Mouse (Mus musculus): ENCODE data around the gene Dicer1. TPM values are rescaled to one million over a fixed set of nuclear protein-coding genes. Genes with fewer than 3 reads are reported as not detected.

Gene Dicer1
- polyA plus RNA-seq, 1 experiment from 2014 or later, result 12.6 TPM

- WGBS, result 43% methylated on average over 6 of the region's 6 CpGs
- ATAC-seq (ENCODE audit: low FRiP score, low TSS enrichment), result no peak
These were observed 99.7 kb downstream of the Dicer1 start for GRCm38 (mm10) chr12:104652021-104652420.

GRCm38 (mm10) chr12:104651269-104651668, 100.5 kb downstream of the Dicer1 start:
- TF ChIP-seq CTCF (IDR thresholded peaks at IDR 0.05; ENCODE audit: low read depth), result no peak
- no peak for TF ChIP-seq EP300 (optimal IDR thresholded peaks at IDR 0.05)

More at GRCm38 (mm10) chr12:104652021-104652420, 99.7 kb downstream of the Dicer1 start:
- no peaks in the 10 kb centered on the region for H3K4me1 ChIP-seq (replicated peaks; ENCODE audit: control insufficient read depth, insufficient read depth)
- DNase-seq (ENCODE audit: low spot score), result no peak
- no peaks in the 10 kb centered on the region for H3K9me3 ChIP-seq (ENCODE audit: control insufficient read depth, low read length)
- H3K4me2 ChIP-seq (replicated peaks; ENCODE audit: low read depth), result no peak overlapping the region
- no peak overlapping the region for H3K4me3 ChIP-seq (ENCODE audit: low read depth, low read length)
- no peaks in the 10 kb centered on the region for H3K36me3 ChIP-seq (ENCODE audit: control insufficient read depth, insufficient read depth, low read length)
- H3K27me3 ChIP-seq (ENCODE audit: control insufficient read depth, insufficient read depth, low read length), result no peaks in the 10 kb centered on the region
- no peak for TF ChIP-seq CTCF (IDR thresholded peaks at IDR 0.05; ENCODE audit: low read depth)
- TF ChIP-seq EP300 (optimal IDR thresholded peaks at IDR 0.05), result no peak
- no peak overlapping the region for H3K27ac ChIP-seq (replicated peaks)
- no peak overlapping the region for H3K9ac ChIP-seq (ENCODE audit: low read length)

GRCm38 (mm10) chr12:104650510-104651260, 101.1 kb downstream of the Dicer1 start:
- ATAC-seq (ENCODE audit: low FRiP score, low TSS enrichment) (no peak), DNase-seq (ENCODE audit: low spot score) (no peak)
- no peaks in the 10 kb centered on the region for H3K4me1 ChIP-seq (replicated peaks; ENCODE audit: control insufficient read depth, insufficient read depth)
- H3K9me3 ChIP-seq (ENCODE audit: control insufficient read depth, low read length), result no peaks in the 10 kb centered on the region
- no peaks in the 10 kb centered on the region for H3K36me3 ChIP-seq (ENCODE audit: control insufficient read depth, insufficient read depth, low read length)
- no peak for TF ChIP-seq EP300 (optimal IDR thresholded peaks at IDR 0.05)
- no peak for TF ChIP-seq CTCF (IDR thresholded peaks at IDR 0.05; ENCODE audit: low read depth)
- H3K9ac ChIP-seq (ENCODE audit: low read length), result no peak overlapping the region
- WGBS, result 61% methylated on average over 14 of the region's 14 CpGs
- no peaks in the 10 kb centered on the region for H3K27me3 ChIP-seq (ENCODE audit: control insufficient read depth, insufficient read depth, low read length)
- H3K27ac ChIP-seq (replicated peaks), result no peak overlapping the region
- no peak overlapping the region for H3K4me3 ChIP-seq (ENCODE audit: low read depth, low read length)
- no peak overlapping the region for H3K4me2 ChIP-seq (replicated peaks; ENCODE audit: low read depth)

More at GRCm38 (mm10) chr12:104651269-104651668, 100.5 kb downstream of the Dicer1 start:
- ATAC-seq (ENCODE audit: low FRiP score, low TSS enrichment) (no peak), DNase-seq (ENCODE audit: low spot score) (no peak)
- Histone ChIP-seq H3K27me3 (ENCODE audit: control insufficient read depth, insufficient read depth, low read length) (no peaks in the 10 kb centered on the region), H3K4me2 (replicated peaks; ENCODE audit: low read depth) (no peak overlapping the region), H3K4me3 (ENCODE audit: low read depth, low read length) (no peak overlapping the region), H3K9ac (ENCODE audit: low read length) (no peak overlapping the region), H3K9me3 (ENCODE audit: control insufficient read depth, low read length) (no peaks in the 10 kb centered on the region), H3K27ac (replicated peaks) (no peak overlapping the region), H3K4me1 (replicated peaks; ENCODE audit: control insufficient read depth, insufficient read depth) (no peaks in the 10 kb centered on the region), H3K36me3 (ENCODE audit: control insufficient read depth, insufficient read depth, low read length) (no peaks in the 10 kb centered on the region)
- 36% methylated on average over 6 of the region's 6 CpGs for WGBS

- DNase-seq (ENCODE audit: low spot score), result no peak
- TF ChIP-seq CTCF (IDR thresholded peaks at IDR 0.05; ENCODE audit: low read depth) (no peak), EP300 (optimal IDR thresholded peaks at IDR 0.05) (no peak)
- Histone ChIP-seq H3K27ac (replicated peaks) (no peak overlapping the region), H3K9ac (ENCODE audit: low read length) (no peak overlapping the region), H3K4me3 (ENCODE audit: low read depth, low read length) (no peak overlapping the region), H3K4me1 (replicated peaks; ENCODE audit: control insufficient read depth, insufficient read depth) (no peaks in the 10 kb centered on the region), H3K27me3 (ENCODE audit: control insufficient read depth, insufficient read depth, low read length) (no peaks in the 10 kb centered on the region), H3K4me2 (replicated peaks; ENCODE audit: low read depth) (no peak overlapping the region), H3K36me3 (ENCODE audit: control insufficient read depth, insufficient read depth, low read length) (no peaks in the 10 kb centered on the region), H3K9me3 (ENCODE audit: control insufficient read depth, low read length) (no peaks in the 10 kb centered on the region)
- ATAC-seq (ENCODE audit: low FRiP score, low TSS enrichment), result no peak
- WGBS, result 79% methylated on average over 6 of the region's 6 CpGs
These were observed 103.4 kb downstream of the Dicer1 start for GRCm38 (mm10) chr12:104648366-104648765.

- 36% methylated on average over 7 of the region's 7 CpGs for WGBS
- Histone ChIP-seq H3K4me3 (ENCODE audit: low read depth, low read length) (no peak overlapping the region), H3K27ac (replicated peaks) (no peak overlapping the region), H3K9me3 (ENCODE audit: control insufficient read depth, low read length) (no peaks in the 10 kb centered on the region), H3K9ac (ENCODE audit: low read length) (no peak overlapping the region), H3K4me2 (replicated peaks; ENCODE audit: low read depth) (no peak overlapping the region), H3K27me3 (ENCODE audit: control insufficient read depth, insufficient read depth, low read length) (no peaks in the 10 kb centered on the region), H3K4me1 (replicated peaks; ENCODE audit: control insufficient read depth, insufficient read depth) (0 out of 2 replicates have a peak, but pooled peaks cover 4% of the 10 kb centered on the region), H3K36me3 (ENCODE audit: control insufficient read depth, insufficient read depth, low read length) (no peaks in the 10 kb centered on the region)
- DNase-seq (ENCODE audit: low spot score), result no peak
- no peak for ATAC-seq (ENCODE audit: low FRiP score, low TSS enrichment)
- TF ChIP-seq CTCF (IDR thresholded peaks at IDR 0.05; ENCODE audit: low read depth) (no peak), EP300 (optimal IDR thresholded peaks at IDR 0.05) (no peak)
These were observed 109.4 kb downstream of the Dicer1 start for GRCm38 (mm10) chr12:104642337-104642736.

GRCm38 (mm10) chr12:104640934-104641333, 110.8 kb downstream of the Dicer1 start:
- Histone ChIP-seq H3K27ac (replicated peaks) (no peak overlapping the region), H3K36me3 (ENCODE audit: control insufficient read depth, insufficient read depth, low read length) (no peaks in the 10 kb centered on the region), H3K4me1 (replicated peaks; ENCODE audit: control insufficient read depth, insufficient read depth) (0 out of 2 replicates have a peak, but pooled peaks cover 4% of the 10 kb centered on the region), H3K4me2 (replicated peaks; ENCODE audit: low read depth) (no peak overlapping the region), H3K27me3 (ENCODE audit: control insufficient read depth, insufficient read depth, low read length) (no peaks in the 10 kb centered on the region), H3K9ac (ENCODE audit: low read length) (no peak overlapping the region), H3K4me3 (ENCODE audit: low read depth, low read length) (no peak overlapping the region), H3K9me3 (ENCODE audit: control insufficient read depth, low read length) (no peaks in the 10 kb centered on the region)
- no peak for DNase-seq (ENCODE audit: low spot score)
- no peak for ATAC-seq (ENCODE audit: low FRiP score, low TSS enrichment)
- 67% methylated on average over 1 of the region's 1 CpGs for WGBS
- TF ChIP-seq EP300 (optimal IDR thresholded peaks at IDR 0.05) (no peak), CTCF (IDR thresholded peaks at IDR 0.05; ENCODE audit: low read depth) (no peak)

Data from stomach, postnatal 0 days (tissue).